Mouse (Mus musculus) liver, postnatal 0 days (tissue): ENCODE measurements around the gene Gpc1. TPM values are rescaled to one million over a fixed set of nuclear protein-coding genes. Genes with fewer than 3 reads are reported as not detected.

Source experiments
- ATAC-seq: fragments of 200-750 bp; cut with Nextera tagmentation; 2 replicates; pipeline ENCODE4 v1.8.0; 2017; ENCODE audit warnings: mild to moderate bottlenecking, moderate library complexity
- DNase-seq: peaks from one replicate; pipeline ENCODE4 v3.0.0-alpha.2; 2016
- H3K27ac ChIP-seq: fragments of 300-500 bp; sonication (generic); 2 replicates; pipeline ENCODE4 v1.5.1; 2014; ENCODE audit warnings: antibody characterized with exemption, moderate library complexity, mild to moderate bottlenecking, low read depth
- H3K27me3 ChIP-seq: fragments of 300-500 bp; sonication (generic); 2 replicates; pipeline ENCODE4 v1.6.1; 2014; ENCODE audit warnings: low read length, control low read depth, mixed read lengths; ENCODE audit not compliant: insufficient read depth
- H3K36me3 ChIP-seq: fragments of 300-500 bp; sonication (generic); replicated peaks from 2 replicates; pipeline ENCODE4 v1.6.1; 2014; ENCODE audit warnings: mild to moderate bottlenecking, control low read depth, low read length, moderate library complexity, mixed read lengths; ENCODE audit not compliant: insufficient read depth
- H3K4me1 ChIP-seq: fragments of 300-500 bp; sonication (generic); 2 replicates; pipeline ENCODE4 v1.6.1; 2014; ENCODE audit warnings: antibody characterized with exemption, mild to moderate bottlenecking, control low read depth; ENCODE audit not compliant: insufficient read depth
- H3K4me2 ChIP-seq: fragments of 300-500 bp; sonication (generic); 2 replicates; pipeline ENCODE4 v1.6.1; 2014; ENCODE audit warnings: low read depth, mild to moderate bottlenecking, low read length, moderate library complexity, mixed read lengths
- H3K4me3 ChIP-seq: fragments of 300-500 bp; sonication (generic); 2 replicates; pipeline ENCODE4 v1.5.1; 2014; ENCODE audit warnings: low read depth, low read length
- H3K9ac ChIP-seq: fragments of 300-500 bp; sonication (generic); replicated peaks from 2 replicates; pipeline ENCODE4 v1.6.1; 2014; ENCODE audit warnings: mild to moderate bottlenecking, moderate library complexity
- H3K9me3 ChIP-seq: fragments of 300-500 bp; sonication (generic); 2 replicates; pipeline ENCODE4 v1.6.1; 2016; ENCODE audit warnings: mild to moderate bottlenecking, control low read depth, low read length, mixed read lengths
- CTCF ChIP-seq: sonication (generic); IDR thresholded peaks from 2 replicates; pipeline ENCODE4 v1.5.1; 2016; ENCODE audit warnings: antibody characterized with exemption, low read depth
- EP300 ChIP-seq: IDR thresholded peaks from 2 replicates; pipeline ENCODE4 v1.6.1; 2016; ENCODE audit warnings: antibody characterized with exemption, low read depth, mild to moderate bottlenecking
- WGBS: fragments of 180-500 bp; shearing (Covaris S2); extraction: QIAGEN DNeasy Blood & Tissue Kit; methylation state at CpG from one replicate; pipeline ENCODE4 v1.1.7; 2014; ENCODE audit not compliant: insufficient replicate concordance; 5-methylcytosine and 5-hydroxymethylcytosine counted together
- polyA plus RNA-seq: library from polyadenylated mRNA; unstranded; fragments of >200 nt; fragmentation: Nextera tagmentation; extraction: Ambion mirVana; gene quantifications from 2 replicates; pipeline ENCODE4 v1.2.1, GENCODE M21; 2015

Gpc1 gene
- polyA plus RNA-seq, 1 experiment from 2014 or later: 3.3 TPM

DNA sequence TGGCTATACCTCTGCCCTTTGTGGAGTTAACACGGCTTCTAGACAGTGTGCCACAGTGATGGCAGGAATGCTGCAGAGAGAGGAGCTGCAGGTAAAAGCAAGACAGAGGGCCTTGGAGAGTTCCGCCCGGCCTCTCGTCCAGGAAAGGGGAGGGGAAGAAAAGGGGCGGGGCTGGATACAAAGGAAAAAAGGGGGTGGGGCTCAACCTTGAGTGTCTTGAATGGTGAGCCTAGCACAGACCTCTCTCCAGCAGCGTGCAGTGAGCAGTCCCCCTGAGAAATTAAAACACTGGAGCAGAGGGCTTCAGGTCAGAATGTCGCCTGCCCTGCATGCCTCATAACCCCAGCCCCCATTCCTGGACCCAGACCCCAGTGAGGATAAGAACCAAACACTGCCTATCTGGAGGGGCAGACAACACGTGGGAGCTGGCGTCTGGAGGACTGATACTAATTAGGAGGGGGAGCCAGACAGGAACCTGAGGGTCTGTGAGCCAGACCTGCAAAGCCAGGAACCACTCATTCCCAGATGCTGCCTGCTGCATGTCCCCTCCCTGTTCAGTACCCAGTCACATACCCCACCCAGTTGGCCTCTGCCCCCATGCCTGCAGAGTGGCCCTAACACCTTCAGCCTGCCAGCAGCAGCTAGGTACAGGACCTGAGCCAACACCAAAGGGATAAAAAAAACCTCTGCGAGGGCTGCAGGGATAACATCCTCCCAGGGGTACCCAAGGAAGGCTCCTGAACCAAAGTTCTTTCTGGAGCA is 40.2 kb upstream of the Gpc1 start:
- Histone ChIP-seq H3K9me3 (no peaks in the 10 kb centered on the region), H3K9ac (no peak overlapping the region), H3K36me3 (no peaks in the 10 kb centered on the region), H3K4me1 (peaks cover 3% of the 10 kb centered on the region; the same call in 1 of the 2 replicates), H3K27me3 (no peaks in the 10 kb centered on the region), H3K27ac (no peak overlapping the region), H3K4me3 (no peak overlapping the region), H3K4me2 (no peak overlapping the region)
- no peak for DNase-seq
- no peak for TF ChIP-seq CTCF
- TF ChIP-seq EP300: no peak
- ATAC-seq: no peak
- WGBS: 8% methylated on average over 10 of the region's 10 CpGs

DNA sequence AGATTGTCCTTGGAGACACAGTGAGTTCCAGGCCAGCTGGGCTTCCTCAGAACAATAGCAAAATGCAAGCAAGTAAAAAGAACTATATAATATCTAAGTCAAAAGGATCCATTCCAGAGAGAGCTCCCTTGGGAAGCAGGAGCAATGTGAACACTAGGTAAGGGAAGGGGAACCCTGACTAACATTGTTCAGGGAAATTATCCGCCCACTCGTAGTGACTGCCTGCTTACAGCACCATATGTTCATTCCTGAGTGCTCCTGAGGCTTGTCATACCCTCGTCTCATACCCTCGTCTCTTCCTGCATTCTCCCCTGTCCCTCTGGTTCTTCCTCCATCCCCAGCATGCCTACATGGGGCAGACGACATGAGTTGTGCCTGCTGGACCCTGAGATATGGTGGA is 37.7 kb upstream of the Gpc1 start:
- no peaks in the 10 kb centered on the region for H3K27me3 ChIP-seq
- H3K4me2 ChIP-seq: no peak overlapping the region
- no peak overlapping the region for H3K27ac ChIP-seq
- ATAC-seq (no peak), DNase-seq (no peak)
- H3K4me1 ChIP-seq: peaks cover 3% of the 10 kb centered on the region; the same call in 1 of the 2 replicates
- H3K9ac ChIP-seq: no peak overlapping the region
- TF ChIP-seq CTCF (no peak), EP300 (no peak)
- 62% methylated on average over 5 of the region's 5 CpGs for WGBS
- H3K36me3 ChIP-seq: no peaks in the 10 kb centered on the region
- no peaks in the 10 kb centered on the region for H3K9me3 ChIP-seq
- no peak overlapping the region for H3K4me3 ChIP-seq

DNA sequence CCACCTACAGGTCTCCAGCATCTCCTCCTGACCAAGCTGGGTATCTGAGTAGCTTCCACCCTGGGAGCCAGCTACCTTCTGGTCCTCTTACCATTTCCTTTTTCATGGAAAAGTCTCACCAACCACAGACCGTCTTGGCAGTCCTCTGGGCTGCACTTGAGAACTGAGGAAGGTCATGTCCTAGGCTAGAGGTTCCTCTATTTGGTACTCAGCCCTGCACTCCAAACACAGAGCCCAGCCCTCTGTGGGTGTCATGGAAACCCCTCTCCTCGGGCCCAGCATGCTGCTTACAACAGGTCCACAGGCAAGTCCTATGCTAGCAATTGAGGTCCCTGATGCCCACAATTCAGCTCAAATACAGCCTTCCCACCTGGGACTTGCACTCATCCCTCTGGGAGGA is 33.0 kb upstream of the Gpc1 start:
- no peaks in the 10 kb centered on the region for H3K27me3 ChIP-seq
- no peak overlapping the region for H3K9ac ChIP-seq
- no peaks in the 10 kb centered on the region for H3K4me1 ChIP-seq
- DNase-seq (no peak), ATAC-seq (no peak)
- H3K9me3 ChIP-seq: no peaks in the 10 kb centered on the region
- no peak for TF ChIP-seq CTCF
- TF ChIP-seq EP300: no peak
- no peak overlapping the region for H3K4me2 ChIP-seq
- no peak overlapping the region for H3K4me3 ChIP-seq
- 48% methylated on average over 2 of the region's 2 CpGs for WGBS
- no peaks in the 10 kb centered on the region for H3K36me3 ChIP-seq
- H3K27ac ChIP-seq: no peak overlapping the region

DNA sequence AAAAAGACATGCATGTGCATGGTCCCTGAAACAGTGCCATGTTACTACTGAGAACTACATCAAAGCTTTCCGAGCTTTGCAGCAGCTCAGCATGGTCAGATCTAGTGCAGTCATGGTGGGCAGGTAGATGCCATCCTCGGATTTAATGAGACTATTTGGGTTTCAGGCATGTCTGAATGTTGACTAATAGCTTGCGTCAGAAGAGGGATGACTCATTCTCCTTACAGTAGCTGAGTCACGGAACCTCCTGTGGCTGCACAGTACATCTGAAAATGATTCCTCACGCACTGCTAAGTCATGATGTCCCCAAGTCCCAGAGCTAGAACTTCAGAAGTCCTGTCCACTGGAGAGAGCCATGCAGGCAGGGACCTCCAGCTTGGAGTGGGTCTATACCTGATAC is 31.8 kb upstream of the Gpc1 start:
- H3K4me1 ChIP-seq: no peaks in the 10 kb centered on the region
- H3K4me3 ChIP-seq: no peak overlapping the region
- no peak overlapping the region for H3K27ac ChIP-seq
- no peaks in the 10 kb centered on the region for H3K27me3 ChIP-seq
- no peaks in the 10 kb centered on the region for H3K9me3 ChIP-seq
- no peak for TF ChIP-seq EP300
- no peak for TF ChIP-seq CTCF
- DNase-seq (no peak), ATAC-seq (no peak)
- no peak overlapping the region for H3K4me2 ChIP-seq
- no peaks in the 10 kb centered on the region for H3K36me3 ChIP-seq
- WGBS: 58% methylated on average over 5 of the region's 5 CpGs
- no peak overlapping the region for H3K9ac ChIP-seq

DNA sequence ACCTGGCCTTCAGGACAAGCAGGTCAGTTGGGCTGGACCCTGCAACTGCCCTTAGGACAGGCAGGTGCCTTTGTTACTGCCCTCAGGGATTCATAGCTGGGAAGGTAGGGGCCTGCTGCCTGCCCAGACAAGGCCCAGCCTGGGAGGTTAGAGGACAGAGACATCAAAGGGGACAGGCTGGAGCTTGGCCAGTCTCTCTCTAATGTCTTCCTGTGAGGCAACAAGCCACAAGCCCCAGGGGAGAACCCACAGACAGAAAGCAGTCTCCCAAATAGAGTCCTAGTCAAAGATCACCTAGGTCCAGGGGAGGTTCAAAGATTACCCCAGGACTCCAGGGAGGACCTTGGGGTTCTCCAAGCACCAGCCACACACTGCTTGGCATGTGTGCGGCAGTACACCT is 29.1 kb upstream of the Gpc1 start:
- H3K9ac ChIP-seq: no peak overlapping the region
- no peak for TF ChIP-seq CTCF
- no peak for TF ChIP-seq EP300
- ATAC-seq: no peak
- no peak overlapping the region for H3K27ac ChIP-seq
- H3K4me3 ChIP-seq: no peak overlapping the region
- no peak for DNase-seq
- no peaks in the 10 kb centered on the region for H3K4me1 ChIP-seq
- no peak overlapping the region for H3K4me2 ChIP-seq
- no peaks in the 10 kb centered on the region for H3K9me3 ChIP-seq
- 89% methylated on average over 1 of the region's 1 CpGs for WGBS
- no peaks in the 10 kb centered on the region for H3K27me3 ChIP-seq
- H3K36me3 ChIP-seq: no peaks in the 10 kb centered on the region

DNA sequence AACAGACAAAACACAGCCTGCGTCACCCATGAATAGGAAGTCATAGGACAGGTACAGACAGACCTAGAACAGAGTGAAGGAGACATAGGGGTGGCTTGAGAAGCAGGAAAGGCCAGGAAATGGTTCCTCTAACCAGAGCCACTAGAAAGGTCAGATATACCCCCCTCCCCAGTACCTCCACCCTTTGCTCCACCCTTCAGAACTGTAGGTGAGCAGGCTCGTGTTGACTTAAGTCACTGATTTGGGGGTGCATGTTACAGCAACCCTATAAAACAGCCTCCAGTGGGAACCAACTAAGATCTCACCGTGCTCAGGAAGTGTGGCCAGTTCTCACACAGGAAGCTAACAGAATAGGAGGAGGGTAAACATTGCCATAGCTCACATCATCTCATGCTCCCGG is 28.1 kb upstream of the Gpc1 start:
- H3K4me2 ChIP-seq: no peak overlapping the region
- WGBS: 47% methylated on average over 4 of the region's 4 CpGs
- no peak overlapping the region for H3K27ac ChIP-seq
- no peaks in the 10 kb centered on the region for H3K9me3 ChIP-seq
- H3K27me3 ChIP-seq: no peaks in the 10 kb centered on the region
- no peaks in the 10 kb centered on the region for H3K4me1 ChIP-seq
- no peak overlapping the region for H3K9ac ChIP-seq
- H3K36me3 ChIP-seq: no peaks in the 10 kb centered on the region
- DNase-seq (no peak), ATAC-seq (no peak)
- H3K4me3 ChIP-seq: no peak overlapping the region
- no peak for TF ChIP-seq EP300
- no peak for TF ChIP-seq CTCF

DNA sequence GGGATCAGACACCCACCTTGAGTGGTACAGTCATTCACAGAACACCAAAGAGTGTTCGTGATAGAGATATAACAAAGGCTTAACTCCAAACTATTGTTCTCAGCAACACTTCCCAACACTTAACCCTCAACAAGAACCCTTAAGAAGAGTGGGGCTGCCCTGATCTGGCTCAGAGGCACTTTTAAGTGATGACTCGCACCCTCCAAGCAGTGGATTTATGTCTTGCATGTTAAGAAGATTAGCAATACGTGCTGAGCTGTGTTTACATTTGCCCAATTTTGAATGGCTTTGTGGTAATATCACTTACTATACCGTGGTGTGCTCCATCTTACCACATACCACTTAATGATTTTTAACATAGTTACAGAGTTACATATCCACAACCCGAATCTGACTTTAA is 26.3 kb upstream of the Gpc1 start:
- no peak overlapping the region for H3K4me2 ChIP-seq
- DNase-seq (no peak), ATAC-seq (no peak)
- no peaks in the 10 kb centered on the region for H3K36me3 ChIP-seq
- no peaks in the 10 kb centered on the region for H3K27me3 ChIP-seq
- H3K27ac ChIP-seq: no peak overlapping the region
- WGBS: 64% methylated on average over 5 of the region's 5 CpGs
- H3K4me3 ChIP-seq: no peak overlapping the region
- H3K9ac ChIP-seq: no peak overlapping the region
- TF ChIP-seq CTCF (no peak), EP300 (no peak)
- H3K9me3 ChIP-seq: no peaks in the 10 kb centered on the region
- H3K4me1 ChIP-seq: no peaks in the 10 kb centered on the region
